Mouse (Mus musculus) layer of hippocampus, postnatal 14 days (tissue): ENCODE data around the gene Ano10. TPM values are rescaled to one million over a fixed set of nuclear protein-coding genes. Genes with fewer than 3 reads are reported as not detected.
"Not testable (repeated sequence)": the region's sequence is repeated elsewhere in the genome, so short reads cannot be mapped to it uniquely, and the experiment has no call there.

Experiments used
- DNase-seq, 2 experiments: peaks; one replicate each; pipeline ENCODE4 v3.0.0; 2021 to 2022; ENCODE audit warnings: low spot score in 2 of 2, mixed read lengths in 1 of 2
- total RNA-seq, 2 experiments: library from RNA; stranded (reverse); gene quantifications; 2 replicates each; pipeline ENCODE4 v1.2.3; 2021

The Ano10 gene
- total RNA-seq, 2 experiments from 2014 or later, result 23.8 to 28.5 TPM

GRCm38 (mm10) chr9:122172612-122173186, 121.5 kb downstream of the Ano10 start:
- DNase-seq, result no peak

- no peak for DNase-seq
Observed at GRCm38 (mm10) chr9:122169901-122170300, 124.3 kb downstream of the Ano10 start.

GRCm38 (mm10) chr9:122167719-122168118, 126.5 kb downstream of the Ano10 start:
- not testable (repeated sequence) for DNase-seq

GRCm38 (mm10) chr9:122164535-122164934, 129.7 kb downstream of the Ano10 start:
- DNase-seq, result no peak

GRCm38 (mm10) chr9:122157079-122157441, 137.2 kb downstream of the Ano10 start:
- no peak for DNase-seq

- no peak for DNase-seq
Observed at GRCm38 (mm10) chr9:122156389-122157078, 137.7 kb downstream of the Ano10 start.

DNA sequence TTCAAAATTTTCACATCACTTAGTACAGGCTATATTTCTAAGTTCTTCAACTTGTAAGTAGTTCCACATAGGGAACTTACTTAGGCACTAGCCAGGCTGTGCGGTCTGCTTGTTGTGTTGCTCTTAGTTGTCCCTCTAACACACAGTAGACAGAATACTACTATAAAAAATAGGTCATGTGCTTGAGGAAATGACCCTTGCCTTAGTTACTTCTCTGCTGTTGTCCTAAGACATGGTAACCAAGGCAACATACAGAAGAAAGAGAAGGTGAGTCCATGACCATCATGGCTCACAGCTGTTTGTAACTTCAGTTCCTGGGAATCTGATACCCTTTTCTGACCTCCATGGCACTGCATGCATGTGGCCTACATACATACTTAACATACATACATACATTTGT, 139.0 kb downstream of the Ano10 start:
- DNase-seq, result no peak

DNA sequence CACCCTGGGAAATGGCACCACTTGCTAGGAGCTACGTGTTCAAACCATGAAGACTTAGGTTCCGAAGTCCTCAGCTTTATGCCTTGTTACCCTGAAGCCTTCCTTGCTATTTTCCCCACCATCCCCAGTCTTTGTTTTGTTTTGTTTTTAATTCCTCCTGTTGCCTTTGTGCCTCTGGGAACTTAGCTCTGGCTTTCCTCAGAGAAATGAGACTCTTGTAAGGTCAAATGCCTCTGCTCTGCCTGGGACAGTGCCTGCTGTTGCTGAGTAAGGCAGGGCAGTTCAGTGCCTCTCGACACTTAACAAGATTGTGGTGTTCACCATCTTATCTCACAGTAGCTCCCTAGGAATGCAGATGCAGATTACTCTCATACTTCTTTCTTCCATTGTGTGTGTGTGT, 140.8 kb downstream of the Ano10 start:
- no peak for DNase-seq

DNA sequence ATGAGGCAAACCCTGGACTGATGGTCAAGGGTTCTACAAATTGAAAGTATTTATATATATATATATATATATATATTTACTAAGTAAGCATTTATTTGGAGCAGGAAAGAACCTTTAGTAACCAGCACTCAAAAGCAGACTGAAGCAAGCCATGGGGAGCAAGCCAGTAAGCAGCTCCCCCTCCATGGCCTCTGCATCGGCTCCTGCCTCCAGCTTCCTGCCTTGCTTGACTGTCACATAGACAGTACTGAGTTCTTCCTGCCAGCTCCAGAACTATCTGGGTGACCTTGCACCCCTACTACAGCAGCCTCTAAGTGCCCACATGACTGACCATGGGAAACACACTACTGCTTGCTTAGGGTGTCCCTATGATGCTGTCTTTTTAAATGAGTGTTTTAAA, 141.7 kb downstream of the Ano10 start:
- DNase-seq, result no peak

DNA sequence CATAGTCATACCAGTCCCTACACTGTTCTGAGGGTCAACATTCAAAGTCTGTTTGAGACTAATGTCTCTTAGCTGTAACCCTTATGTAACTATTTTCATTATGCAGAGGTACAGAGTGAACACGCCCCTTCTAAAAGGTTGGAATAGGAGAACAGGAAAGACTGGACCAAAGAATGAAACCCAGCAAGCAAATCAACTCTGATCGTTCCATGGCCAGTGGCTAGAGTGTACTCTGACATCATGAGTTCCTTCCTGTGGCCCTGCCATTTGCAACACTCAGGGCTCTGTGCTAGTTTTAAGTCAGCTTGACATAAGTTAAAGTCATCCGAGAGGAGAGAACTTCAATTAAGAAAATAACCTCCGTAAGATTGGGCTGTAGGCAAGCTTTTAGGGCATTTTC, 142.2 kb downstream of the Ano10 start:
- no peak for DNase-seq

GRCm38 (mm10) chr9:122149997-122150826, 144.0 kb downstream of the Ano10 start:
- no peak for DNase-seq

DNA sequence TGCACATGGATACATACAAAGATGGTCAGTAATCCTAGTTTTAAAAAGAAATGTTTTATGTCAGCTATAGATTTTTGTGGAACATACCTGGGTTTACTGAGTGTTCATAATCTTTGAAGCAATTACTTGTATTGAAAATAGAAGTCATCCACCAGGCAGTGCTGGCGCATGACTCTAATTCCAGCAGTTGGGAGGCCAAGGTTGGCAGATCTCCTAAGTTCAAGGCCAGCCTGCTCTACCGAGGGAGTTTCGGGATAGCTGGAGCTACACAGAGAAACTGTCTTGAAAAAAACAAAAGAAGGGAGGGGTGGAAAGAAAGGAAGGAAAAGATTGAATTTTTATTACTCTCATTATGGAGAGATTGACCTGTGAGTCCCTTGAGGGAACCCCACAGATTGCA, 145.9 kb downstream of the Ano10 start:
- DNase-seq, result no peak

- DNase-seq, result no peak
Observed at GRCm38 (mm10) chr9:122146124-122146870, 147.9 kb downstream of the Ano10 start.

DNA sequence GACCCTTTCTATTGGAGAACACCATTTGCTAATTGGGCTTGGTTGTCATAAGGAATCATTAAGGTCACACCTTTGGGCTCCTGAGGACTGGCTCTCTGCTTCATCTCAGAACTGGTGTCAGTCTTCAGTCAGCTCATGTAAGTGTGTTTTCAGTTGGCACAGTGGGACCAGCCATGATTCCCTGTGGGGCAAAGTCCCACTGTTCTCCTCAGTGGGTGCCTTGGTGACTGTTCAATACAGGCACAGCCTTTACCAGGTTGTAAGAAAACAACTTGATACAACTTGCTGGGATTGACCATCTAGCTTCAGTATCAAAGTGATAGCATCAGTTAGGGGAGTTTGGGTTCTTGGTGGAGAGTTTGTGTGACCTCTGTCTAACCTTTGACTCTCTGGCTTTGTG, 148.5 kb downstream of the Ano10 start:
- no peak for DNase-seq

- no peak for DNase-seq
Observed at GRCm38 (mm10) chr9:122144776-122145175, 149.4 kb downstream of the Ano10 start.

DNA sequence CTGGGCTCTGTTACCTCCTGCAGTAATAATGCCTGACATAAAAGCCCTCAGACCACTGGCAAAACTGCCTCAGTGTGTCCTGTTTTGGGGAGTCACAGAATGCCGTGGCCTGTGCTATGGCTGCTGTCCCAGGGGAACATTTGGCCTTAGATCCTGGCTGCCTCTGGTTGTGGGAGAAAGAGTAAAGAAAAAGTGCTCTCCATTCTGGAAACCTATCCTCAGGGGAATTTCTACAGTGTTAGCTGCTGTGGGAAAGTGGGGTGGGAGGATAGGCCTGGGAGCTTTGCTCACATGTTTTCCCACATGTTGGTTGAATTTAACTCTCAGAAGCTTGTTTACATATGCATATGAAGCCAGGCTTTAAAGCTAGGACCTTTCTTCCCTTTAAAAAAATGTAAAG, 151.0 kb downstream of the Ano10 start:
- DNase-seq, result no peak

GRCm38 (mm10) chr9:122139236-122139635, 155.0 kb downstream of the Ano10 start:
- no peak for DNase-seq

GRCm38 (mm10) chr9:122138371-122139029, 155.7 kb downstream of the Ano10 start:
- no peak for DNase-seq

DNA sequence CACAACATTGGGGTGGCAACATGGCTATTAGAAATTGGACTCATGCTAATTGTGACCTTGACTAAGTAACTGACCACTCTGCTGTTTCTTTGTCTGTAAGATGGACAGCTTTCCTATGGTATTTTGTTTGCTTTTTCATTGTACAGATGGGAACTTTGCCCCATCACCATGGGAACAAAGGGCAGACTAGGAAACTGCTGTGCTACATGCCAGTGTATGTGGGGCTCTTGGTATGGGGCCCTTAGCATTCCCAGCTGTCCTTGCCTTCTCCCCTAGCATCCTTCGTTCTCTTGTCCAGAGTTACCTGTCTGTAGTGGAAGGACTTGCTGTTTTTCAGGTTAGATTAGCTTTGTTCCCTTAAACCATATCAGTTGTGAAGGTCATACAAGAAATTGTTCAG, 156.3 kb downstream of the Ano10 start:
- no peak for DNase-seq

- DNase-seq, result no peak
Observed at GRCm38 (mm10) chr9:122135885-122136170, 158.4 kb downstream of the Ano10 start.
